ENCODE assay signal across 8 mouse cellular contexts in genomic region chr1:126431594-126431993, GRCm38 (mm10).
DNase-seq lines count a peak whose midpoint lies in the region; ATAC-seq and TF ChIP-seq lines count a peak whose summit lies in the region.
"Had no signal": no experiment of that assay in that cellular context is flagged by ENCODE, and none has a peak within 500 bp of the region (broad histone marks: within the 10 kb centered on the region; RNA-seq: fewer than 3 reads in every experiment).

No protein-coding gene starts in this region.

- H3K9me3 ChIP-seq in ES-E14 (ENCODE audit: control insufficient read depth, insufficient read depth, low read depth, low read length) = no peaks in the 10 kb centered on the region
- H3K9me3 ChIP-seq in embryonic facial prominence, embryonic 11.5 days (replicated peaks; ENCODE audit: control insufficient read depth, low read length) = no peaks in the 10 kb centered on the region
- no peaks in the 10 kb centered on the region for H3K9me3 ChIP-seq in hindbrain, embryonic 11.5 days (ENCODE audit: control insufficient read depth, low read length)
- H3K9me3 ChIP-seq: liver, embryonic 13.5 days had no signal

- no peaks in the 10 kb centered on the region for H3K36me3 ChIP-seq in ES-E14 (ENCODE audit: control insufficient read depth, insufficient read depth, low read length, poor library complexity, severe bottlenecking)
- no peaks in the 10 kb centered on the region for H3K36me3 ChIP-seq in embryonic facial prominence, embryonic 11.5 days (replicated peaks; ENCODE audit: control insufficient read depth, insufficient read depth, low read depth, low read length)
- no peaks in the 10 kb centered on the region for H3K36me3 ChIP-seq in hindbrain, embryonic 11.5 days (ENCODE audit: control insufficient read depth, insufficient read depth, low read length)
- H3K36me3 ChIP-seq in small intestine, adult 2 months (ENCODE audit: control insufficient read depth, insufficient read depth, low read length) = no peaks in the 10 kb centered on the region
- H3K36me3 ChIP-seq: liver, embryonic 13.5 days had no signal

- ATAC-seq in embryonic facial prominence, embryonic 11.5 days (replicated peaks; ENCODE audit: insufficient number of reproducible peaks, low FRiP score, low TSS enrichment, low read depth) = peak; percentile 73
- no peak for ATAC-seq in hindbrain, embryonic 11.5 days (ENCODE audit: low FRiP score)

- no peak for TF ChIP-seq POLR2A in small intestine, adult 2 months (IDR thresholded peaks at IDR 0.05; ENCODE audit: low read depth, low read length)

- H3K9ac ChIP-seq in ES-E14 (ENCODE audit: insufficient read depth, low read depth, low read length, poor library complexity, severe bottlenecking) = no peak overlapping the region
- H3K9ac ChIP-seq in embryonic facial prominence, embryonic 11.5 days (replicated peaks; ENCODE audit: low read length) = no peak overlapping the region
- H3K9ac ChIP-seq in hindbrain, embryonic 11.5 days (ENCODE audit: low read depth, low read length) = no peak overlapping the region
- H3K9ac ChIP-seq: liver, embryonic 13.5 days had no signal

- H3K4me2 ChIP-seq in embryonic facial prominence, embryonic 11.5 days (ENCODE audit: low read depth, low read length) = no peak overlapping the region
- H3K4me2 ChIP-seq in hindbrain, embryonic 11.5 days (replicated peaks; ENCODE audit: low read depth, low read length) = no peak overlapping the region
- H3K4me2 ChIP-seq: liver, embryonic 13.5 days had no signal

- H3K4me1 ChIP-seq in ES-E14 (ENCODE audit: control insufficient read depth in 2 of 2, insufficient read depth in 2 of 2, low read length in 2 of 2, poor library complexity in 1 of 2) = no peaks in the 10 kb centered on the region
- H3K4me1 ChIP-seq in embryonic facial prominence, embryonic 11.5 days (ENCODE audit: control insufficient read depth, insufficient read depth, low read length) = no peaks in the 10 kb centered on the region
- no peaks in the 10 kb centered on the region for H3K4me1 ChIP-seq in hindbrain, embryonic 11.5 days (replicated peaks; ENCODE audit: control insufficient read depth, insufficient read depth, low read length)
- no peaks in the 10 kb centered on the region for H3K4me1 ChIP-seq in small intestine, adult 2 months (ENCODE audit: control insufficient read depth, insufficient read depth, insufficient read length, low read length)
- H3K4me1 ChIP-seq: liver, embryonic 13.5 days had no signal

- in situ Hi-C loops in ES-E14 (cut with MboI; ENCODE audit: low sequenced_read_pairs in 2 of 2, unreplicated experiment in 2 of 2) = no loop called here

- 26% methylated on average over 5 of the region's 5 CpGs for WGBS in embryonic facial prominence, embryonic 11.5 days
- WGBS in hindbrain, embryonic 11.5 days = 52% methylated on average over 5 of the region's 5 CpGs
- WGBS in small intestine, adult 2 months = 18% methylated on average over 5 of the region's 5 CpGs

- H3K27me3 ChIP-seq in embryonic facial prominence, embryonic 11.5 days (ENCODE audit: control insufficient read depth, insufficient read depth, low read length) = no peaks in the 10 kb centered on the region
- H3K27me3 ChIP-seq in hindbrain, embryonic 11.5 days (ENCODE audit: control insufficient read depth, insufficient read depth, low read length) = no peaks in the 10 kb centered on the region
- no peaks in the 10 kb centered on the region for H3K27me3 ChIP-seq in small intestine, adult 2 months (ENCODE audit: control insufficient read depth, insufficient read depth, low read length)
- H3K27me3 ChIP-seq: liver, embryonic 13.5 days had no signal

- no peak overlapping the region for H3K27ac ChIP-seq in ES-E14 (ENCODE audit: insufficient read depth, low read depth, low read length, poor library complexity, severe bottlenecking)
- H3K27ac ChIP-seq in embryonic facial prominence, embryonic 11.5 days (replicated peaks; ENCODE audit: low read depth, low read length) = no peak overlapping the region
- H3K27ac ChIP-seq in hindbrain, embryonic 11.5 days (ENCODE audit: low read depth, low read length) = no peak overlapping the region
- H3K27ac ChIP-seq in small intestine, adult 2 months (ENCODE audit: insufficient read depth, low read depth, low read length) = no peak overlapping the region
- H3K27ac ChIP-seq: liver, embryonic 13.5 days had no signal

- TF ChIP-seq CTCF in small intestine, adult 2 months (IDR thresholded peaks at IDR 0.05; ENCODE audit: extremely low read depth, insufficient read length, insufficient replicate concordance, low read depth, low read length) = peak; percentile 6; the same call in 1 of the 2 replicates

- H3K4me3 ChIP-seq in ES-E14 (ENCODE audit: insufficient read depth in 1 of 2, low read depth in 1 of 2, low read length in 2 of 2, poor library complexity in 1 of 2, severe bottlenecking in 1 of 2) = no peak overlapping the region
- no peak overlapping the region for H3K4me3 ChIP-seq in embryonic facial prominence, embryonic 11.5 days (ENCODE audit: low read depth, low read length)
- no peak overlapping the region for H3K4me3 ChIP-seq in hindbrain, embryonic 11.5 days (ENCODE audit: low read depth, low read length)
- H3K4me3 ChIP-seq in small intestine, adult 2 months (ENCODE audit: low read depth, low read length) = no peak overlapping the region
- H3K4me3 ChIP-seq: liver, embryonic 13.5 days had no signal

- DNase-seq in ES-E14 (ENCODE audit: low read depth, low spot score) = peak; percentile 51
- peak; percentile 52 for DNase-seq in adipocyte (ENCODE audit: low spot score)
- peak; percentile 84 for DNase-seq in embryonic facial prominence, embryonic 11.5 days (ENCODE audit: low spot score)
- DNase-seq in hindbrain, embryonic 11.5 days (ENCODE audit: low spot score) = peak; percentile 79
- peak; percentile 48 to 71 for DNase-seq in layer of hippocampus, adult 8-10 months (ENCODE audit: low spot score in 2 of 2)
- DNase-seq in lung, postnatal 36 days = peak; percentile 87
- DNase-seq: liver, embryonic 13.5 days had no signal

TF ChIP-seq in ES-E14, 5 proteins besides CTCF, POLR2A, EP300 and RAD21:
- TF ChIP-seq HCFC1 (IDR thresholded peaks at IDR 0.05; ENCODE audit: borderline replicate concordance, insufficient read depth, low read length) (no peak), MAFK (IDR thresholded peaks at IDR 0.05; ENCODE audit: insufficient read depth, low read depth, low read length) (no peak), ZNF384 (IDR thresholded peaks at IDR 0.05; ENCODE audit: low read depth, low read length) (no peak), ZC3H11A (IDR thresholded peaks at IDR 0.05; ENCODE audit: borderline replicate concordance, low read depth, low read length) (peak; percentile 15; the same call in 1 of the 2 replicates), CHD2 (IDR thresholded peaks at IDR 0.05; ENCODE audit: low read depth, low read length) (no peak)
